Mouse (Mus musculus): ENCODE measurements around the gene Srsf3.
"Not testable (repeated sequence)": the region's sequence is repeated elsewhere in the genome, so short reads cannot be mapped to it uniquely, and the experiment has no call there.

Srsf3 gene

DNA sequence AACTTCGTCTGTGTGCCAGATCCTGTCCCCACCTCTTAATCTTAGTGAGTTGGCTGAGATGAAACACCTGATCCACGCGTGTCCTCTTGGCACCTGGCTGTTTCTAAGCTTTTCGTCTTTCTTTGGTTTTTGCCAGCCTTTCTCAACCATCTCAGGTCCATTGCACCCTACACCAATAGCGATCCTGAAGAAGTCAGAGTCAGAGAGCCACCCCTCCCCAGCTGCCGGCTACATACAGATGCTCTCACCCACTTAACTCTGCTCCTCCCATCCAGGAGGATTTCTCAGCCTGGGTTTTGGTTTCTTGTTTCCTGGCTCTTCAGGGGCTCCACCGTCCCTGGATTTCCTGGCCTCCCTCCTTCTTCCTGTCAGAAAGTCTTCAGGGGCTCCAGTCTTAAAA, 13.0 kb upstream of the Srsf3 start:
- DNase-seq: no peak

DNA sequence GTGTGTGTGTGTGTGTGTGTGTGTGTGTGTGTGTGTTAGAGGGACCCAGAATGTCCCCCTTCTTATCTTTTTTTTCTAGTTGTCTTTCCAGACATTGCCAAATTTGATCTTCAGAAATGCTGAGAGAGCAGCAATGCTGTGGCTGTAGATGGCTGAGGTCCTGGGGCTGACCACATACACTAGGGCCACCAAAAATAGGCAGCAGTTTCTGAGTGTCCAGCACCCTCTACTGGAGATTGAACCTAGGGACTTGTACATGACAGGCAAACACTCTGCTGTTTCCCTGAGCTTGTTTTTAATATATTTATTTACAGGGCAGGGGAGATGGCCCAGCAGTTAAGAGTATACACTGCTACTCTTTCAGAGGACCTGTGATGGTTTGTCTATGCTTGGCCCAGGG, 12.0 kb upstream of the Srsf3 start:
- DNase-seq: peak; percentile 45

DNA sequence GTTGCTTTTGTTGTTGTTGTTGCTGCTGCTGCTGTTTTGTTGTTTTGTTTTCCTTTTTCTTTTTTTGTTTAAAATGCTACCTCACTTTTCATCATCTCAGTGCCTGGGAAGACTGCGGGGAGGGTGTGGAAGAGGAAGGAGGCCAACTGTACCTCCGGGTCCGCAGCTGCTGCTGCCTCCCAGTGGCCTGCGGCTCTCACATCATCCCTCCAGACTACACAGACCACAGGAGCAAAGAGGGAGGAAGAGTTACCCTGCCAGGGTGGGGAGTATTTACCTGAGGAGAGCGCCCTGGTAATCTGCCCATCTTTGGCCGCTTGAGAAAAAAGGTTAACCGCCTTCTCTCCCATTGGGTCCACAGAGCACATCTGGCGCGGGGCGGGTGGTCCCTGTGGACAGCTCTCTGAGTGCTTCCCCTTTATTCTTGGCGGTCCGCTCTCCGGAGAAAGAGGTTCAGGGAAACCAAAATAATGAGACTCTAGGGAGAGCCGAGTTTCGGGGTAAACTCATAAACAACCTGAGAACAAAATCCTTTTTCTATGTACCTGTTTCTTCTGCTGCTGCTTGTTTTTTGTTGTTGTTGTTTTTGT, 10.1 kb upstream of the Srsf3 start:
- DNase-seq: peak; percentile 60

DNA sequence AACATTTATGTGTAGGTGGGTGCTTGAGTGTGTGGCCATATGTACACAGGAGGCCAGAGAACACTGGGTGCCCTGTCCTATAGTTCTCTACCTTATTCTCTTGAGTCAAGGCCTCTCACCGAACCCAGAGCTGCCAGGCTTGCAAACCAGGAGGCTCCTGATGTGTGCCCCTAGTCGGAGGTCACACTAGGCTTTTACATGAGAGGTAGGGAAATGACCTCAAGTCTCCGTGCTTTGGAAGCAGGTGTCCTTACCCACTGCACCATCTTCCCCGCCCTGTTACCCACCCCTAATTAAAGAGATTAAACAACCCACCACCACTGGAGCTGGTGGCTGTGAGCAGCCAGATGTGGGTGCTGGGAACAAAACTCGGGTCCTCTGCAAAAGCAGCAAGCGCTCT, 9.1 kb upstream of the Srsf3 start:
- DNase-seq: no peak

DNA sequence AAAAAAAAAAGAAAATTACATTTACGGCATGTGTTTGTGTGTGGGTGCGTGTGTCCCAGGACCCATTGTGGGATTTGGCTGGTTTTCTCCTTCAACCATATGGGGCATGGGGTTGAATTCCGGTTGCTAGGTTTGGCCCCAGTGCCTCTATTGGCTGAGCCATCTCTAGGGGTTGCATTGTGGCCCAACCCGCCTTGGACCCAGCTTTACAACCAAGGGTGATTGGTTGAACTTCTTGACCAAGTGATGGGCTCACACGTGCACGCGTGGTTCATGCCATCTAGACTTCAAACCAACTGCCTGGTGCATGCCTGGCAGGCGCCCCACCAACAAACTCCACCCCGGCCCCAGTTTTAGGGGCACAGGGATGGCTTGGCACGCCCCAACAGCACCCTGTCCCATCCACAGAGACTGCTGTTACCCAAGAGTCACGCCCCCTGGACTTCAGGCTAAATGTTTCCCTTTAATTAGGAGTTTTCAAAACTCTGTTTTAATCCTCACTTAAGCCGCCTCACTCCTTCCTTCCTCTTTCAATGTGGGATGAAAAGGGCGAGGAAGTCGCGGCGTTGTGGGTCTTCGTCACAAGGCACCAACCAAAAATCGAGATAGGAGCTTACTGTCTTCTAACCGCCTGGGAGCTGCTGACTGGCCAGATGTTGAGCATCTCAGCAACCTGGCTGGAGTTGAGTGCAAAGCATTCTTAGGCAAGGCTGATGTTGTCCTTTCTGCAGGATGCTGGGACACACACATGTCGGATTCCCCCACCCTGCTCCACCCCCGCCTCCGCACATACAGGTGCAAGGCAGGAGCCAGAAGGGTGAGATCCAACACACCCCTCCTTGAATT, 8.2 kb upstream of the Srsf3 start:
- DNase-seq: no peak

DNA sequence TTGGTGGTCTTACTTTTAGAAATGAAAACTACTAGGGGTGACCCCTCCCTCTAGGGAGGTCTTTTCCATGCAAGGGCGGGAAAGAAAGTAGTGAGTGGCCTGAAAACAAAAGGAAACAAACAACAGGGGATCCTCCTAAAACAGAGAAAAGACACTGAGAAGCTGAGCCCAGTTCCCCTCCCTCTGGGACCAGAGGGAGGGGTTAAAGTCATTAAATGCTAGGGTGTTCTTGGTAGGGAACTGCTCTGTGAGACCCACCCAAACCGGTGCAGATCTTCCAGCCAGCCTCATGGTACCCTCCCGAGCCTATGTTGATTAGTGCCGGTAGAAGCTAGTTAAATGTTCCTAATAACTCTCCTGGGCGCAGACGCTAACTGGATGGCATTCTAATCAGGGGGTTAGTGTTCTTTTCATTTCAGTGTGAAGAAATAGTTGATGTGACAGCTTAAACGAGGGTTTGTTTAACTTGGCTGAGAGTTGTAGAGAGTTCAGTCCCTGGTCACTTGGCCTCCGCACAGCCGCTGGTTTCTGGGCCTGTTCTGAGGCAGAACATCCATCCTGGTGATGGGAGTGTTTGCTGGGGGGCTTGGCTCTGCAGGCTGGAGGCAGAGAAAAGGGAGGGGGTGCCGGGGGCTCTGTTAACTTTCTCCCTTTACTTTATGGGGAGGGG, 7.4 kb upstream of the Srsf3 start:
- no peak for DNase-seq

DNA sequence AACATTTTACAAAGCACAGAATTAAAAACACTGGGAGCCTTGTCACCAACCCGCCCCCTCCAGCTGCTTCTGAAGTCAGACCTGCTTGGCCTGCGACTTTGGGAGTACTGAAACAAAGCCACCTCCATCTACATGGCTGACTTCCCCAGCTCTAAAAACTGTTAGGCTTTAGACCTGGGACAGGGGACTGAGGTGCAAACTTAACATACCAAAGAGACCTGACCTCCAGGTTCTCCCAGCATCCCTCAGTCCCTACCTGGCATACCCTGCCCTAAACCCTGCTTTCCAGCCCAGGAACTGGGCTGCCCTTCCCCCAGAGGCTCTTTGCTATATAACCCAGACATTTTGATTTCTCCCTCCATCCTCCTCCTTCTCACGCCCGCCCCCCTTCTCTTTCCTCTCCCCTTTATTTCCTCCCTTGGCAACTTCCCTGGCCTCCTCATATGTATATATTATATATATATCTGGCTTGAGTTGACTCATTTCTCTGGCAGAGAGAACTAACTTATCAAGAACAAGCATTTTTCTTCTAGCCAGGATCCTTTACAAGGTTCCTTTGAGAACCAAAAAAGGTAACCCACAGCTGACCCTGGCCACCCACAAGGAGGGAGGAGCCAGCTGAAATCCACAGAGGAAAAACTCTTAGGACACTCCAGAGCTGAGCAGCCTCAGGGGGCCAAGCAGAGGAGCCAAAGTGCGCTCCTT, 5.6 kb upstream of the Srsf3 start:
- no peak for DNase-seq

DNA sequence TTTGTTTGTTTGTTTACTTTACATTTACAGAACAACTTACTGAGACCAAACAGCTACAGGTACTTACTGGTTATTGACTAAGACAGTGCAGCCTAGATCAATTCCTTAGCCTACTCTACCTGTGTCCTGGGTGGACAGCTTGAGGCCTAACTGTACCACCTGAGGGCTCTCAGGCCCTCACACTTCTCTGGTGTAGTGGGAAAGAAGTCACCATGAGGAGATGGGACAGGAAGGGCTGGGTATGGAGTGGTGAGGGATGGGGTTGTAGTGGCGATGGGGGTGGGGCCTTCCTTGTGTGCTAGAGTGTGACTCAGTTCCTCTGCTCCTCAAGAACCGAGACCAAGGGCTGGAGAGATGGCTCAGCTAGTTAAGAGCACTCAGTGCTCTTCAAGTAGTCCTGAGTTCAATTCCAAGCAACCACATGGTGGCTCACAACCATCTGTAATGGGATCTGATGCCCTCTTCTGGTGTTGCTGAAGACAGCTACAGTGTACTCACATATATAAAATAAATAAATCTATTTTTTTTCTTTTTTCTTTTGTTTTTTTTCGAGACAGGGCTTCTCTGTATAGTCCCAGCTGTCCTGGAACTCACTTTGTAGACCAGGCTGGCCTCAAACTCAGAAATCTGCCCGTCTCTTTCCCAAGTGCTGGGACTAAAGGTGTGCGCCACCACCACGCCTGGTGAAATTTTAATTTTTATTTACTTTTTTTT, 1.9 kb upstream of the Srsf3 start:
- no peak for DNase-seq

DNA sequence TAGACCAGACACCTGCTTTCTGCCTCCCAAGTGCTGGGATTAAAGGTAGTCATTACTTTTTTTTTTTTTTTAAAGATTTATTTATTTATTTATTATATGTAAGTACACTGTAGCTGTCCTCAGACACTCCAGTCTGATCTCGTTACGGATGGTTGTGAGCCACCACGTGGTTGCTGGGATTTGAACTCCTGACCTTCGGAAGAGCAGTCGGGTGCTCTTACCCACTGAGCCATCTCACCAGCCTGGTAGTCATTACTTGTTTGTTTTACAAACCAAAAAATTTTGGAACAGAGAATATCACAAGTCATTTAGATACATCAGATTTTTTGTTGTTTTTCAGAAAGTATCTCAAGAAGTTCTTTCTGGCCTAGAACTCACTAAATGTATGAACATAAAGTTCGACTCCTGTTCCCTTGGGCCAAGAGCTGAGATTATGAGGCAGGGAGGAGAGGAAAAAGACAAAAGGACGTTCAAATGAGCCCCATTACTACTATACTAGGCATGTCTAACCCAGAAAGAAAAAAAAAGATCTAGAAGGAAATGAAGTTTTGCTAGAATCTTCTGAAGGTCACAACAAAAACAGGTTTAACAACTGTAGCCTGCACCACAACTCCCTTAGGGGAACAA, 1.2 kb upstream of the Srsf3 start:
- not testable (repeated sequence) for DNase-seq

DNA sequence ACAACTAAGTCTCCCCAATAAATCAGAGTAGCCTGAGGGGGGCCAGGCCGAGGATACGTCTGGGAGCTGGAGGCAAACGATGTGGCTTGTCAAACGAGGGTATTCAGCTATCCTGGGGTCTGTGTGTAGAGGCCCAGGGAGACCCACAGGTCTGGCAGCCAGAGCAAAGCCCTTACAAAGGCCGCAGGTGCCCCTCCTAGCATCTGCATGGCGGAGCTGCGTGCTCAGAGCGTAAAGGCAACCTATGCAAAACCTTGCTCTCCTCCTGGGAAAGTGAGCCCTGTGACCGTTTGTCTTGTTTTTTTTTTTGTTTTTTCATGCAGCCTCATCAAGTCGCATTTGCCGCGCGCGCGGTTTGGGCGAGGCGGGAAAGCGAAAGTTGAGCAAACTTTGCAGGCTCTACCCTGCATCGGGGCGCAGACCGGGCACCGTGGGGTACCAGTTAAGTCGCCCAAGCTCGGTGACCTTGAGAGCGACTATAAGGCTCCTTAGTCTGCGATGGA, 606 bp upstream of the Srsf3 start:
- no peak for DNase-seq

DNA sequence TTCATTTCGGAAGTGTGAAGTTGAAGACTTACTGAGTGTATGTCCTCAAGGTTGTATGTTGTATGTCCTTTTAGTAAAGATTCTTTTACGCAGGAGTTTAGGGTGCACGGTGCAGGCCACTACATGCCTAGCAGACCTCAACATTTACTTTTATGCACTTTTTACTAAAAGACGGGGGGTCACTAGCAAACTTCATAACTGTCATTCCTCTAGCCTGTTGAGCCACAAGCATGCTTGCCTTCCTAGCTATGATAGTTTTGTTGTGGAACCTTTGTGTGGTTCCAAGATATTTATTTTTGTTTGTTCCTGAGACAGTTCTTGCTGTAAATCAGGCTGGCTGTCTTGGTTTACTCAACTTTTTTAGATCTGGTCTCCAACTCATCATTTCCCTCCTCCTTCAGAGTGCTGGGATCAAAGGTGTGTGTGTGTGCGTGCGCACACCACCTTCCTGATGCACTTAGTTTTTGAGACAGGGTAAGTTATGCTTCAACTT, 1.2 kb downstream of the Srsf3 start:
- no peak for DNase-seq

DNA sequence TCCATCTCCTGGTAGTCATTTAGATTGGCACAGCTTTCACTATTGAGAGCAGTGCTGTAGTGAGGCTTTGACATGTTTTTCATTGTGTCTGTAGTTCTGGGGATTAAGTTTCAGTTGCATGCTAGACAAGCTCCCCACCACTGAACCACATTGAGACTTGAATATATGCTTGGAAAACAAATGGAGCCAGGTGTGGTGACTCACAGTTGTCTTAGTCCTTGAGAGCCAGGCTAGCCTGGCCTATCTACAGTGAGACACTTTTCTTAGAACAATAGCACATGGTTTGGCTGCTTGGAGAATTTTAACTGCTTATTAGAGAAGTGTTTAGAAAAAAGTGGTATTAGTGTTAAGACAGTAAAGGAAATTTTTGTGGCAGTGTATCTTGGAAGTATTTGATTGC, 1.8 kb downstream of the Srsf3 start:
- DNase-seq: no peak

DNA sequence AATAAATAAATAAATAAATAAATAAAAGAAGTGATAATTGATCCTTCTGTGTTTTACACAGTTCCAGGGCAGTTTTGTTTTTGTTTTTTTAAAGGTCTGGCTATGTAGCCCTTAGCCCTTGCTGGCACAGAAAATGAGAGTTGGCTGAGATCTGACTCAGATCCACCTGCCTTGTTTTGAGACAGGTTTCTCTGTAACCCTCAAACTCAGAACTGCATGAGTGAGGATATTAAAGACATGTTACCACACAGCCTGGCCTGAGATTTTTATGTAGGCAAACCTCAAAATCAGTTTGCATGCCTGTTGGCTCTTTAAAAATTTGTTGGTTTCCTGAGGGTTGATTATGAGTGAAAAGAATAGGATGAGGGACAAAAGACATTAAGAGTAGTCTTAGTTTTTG, 3.1 kb downstream of the Srsf3 start:
- DNase-seq: no peak

DNA sequence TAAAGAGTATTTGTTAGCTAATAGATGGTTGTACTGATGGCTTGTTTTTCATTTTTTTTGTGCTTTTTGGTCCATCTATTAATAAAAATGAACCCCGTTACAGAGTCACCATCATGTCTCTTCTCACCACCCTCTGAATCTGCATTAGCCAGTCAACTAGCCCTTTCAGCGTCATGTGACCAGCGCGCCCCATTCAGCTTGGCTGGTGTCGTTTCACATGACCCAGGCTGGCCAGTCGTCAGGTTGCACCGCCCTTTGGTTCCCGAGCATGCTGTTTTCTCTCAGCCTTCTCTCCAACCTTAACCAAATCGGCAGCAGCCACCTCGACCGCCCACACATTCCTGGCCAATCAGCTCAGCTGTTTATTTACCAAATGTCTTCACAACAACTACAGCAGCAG, 6.9 kb downstream of the Srsf3 start:
- DNase-seq: no peak

DNA sequence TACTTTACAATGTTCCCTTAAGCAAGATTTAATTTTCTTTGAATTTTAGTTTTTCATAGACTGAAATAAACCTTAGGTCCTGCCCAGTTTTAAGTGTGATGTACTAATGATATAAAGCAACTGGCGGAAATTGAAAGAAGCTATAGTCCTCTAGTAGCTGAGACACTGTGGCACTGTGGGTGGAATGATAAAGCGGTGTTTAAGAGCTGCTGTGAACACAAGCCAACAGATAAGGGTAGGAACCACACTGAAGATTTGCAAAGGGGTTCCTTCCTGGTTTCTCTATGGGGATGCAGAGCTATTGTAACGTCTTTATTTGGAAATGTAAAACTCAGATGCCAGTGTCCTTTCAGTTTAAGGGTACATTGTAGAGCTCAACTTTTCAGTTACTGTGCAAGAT, 9.2 kb downstream of the Srsf3 start:
- DNase-seq: not testable (repeated sequence)

DNA sequence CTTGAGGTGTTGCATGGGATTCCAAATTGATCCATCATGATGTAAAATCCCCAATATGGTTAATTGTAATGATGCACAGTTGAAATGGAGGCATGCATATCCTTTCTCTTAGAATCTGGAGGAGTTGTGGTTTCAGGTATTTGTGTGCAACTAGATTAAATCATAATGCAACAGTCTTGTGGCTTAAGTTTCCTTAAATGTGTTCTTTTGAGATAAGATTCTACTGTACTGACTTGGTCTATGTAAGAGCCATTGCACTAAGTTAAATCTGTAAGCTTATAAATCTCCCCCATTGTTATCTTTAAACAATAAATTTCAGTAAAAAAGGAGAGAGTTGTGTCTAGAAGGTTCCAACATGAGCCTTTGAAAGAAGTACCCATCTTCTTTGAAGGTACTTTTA, 10.1 kb downstream of the Srsf3 start:
- DNase-seq: no peak

DNA sequence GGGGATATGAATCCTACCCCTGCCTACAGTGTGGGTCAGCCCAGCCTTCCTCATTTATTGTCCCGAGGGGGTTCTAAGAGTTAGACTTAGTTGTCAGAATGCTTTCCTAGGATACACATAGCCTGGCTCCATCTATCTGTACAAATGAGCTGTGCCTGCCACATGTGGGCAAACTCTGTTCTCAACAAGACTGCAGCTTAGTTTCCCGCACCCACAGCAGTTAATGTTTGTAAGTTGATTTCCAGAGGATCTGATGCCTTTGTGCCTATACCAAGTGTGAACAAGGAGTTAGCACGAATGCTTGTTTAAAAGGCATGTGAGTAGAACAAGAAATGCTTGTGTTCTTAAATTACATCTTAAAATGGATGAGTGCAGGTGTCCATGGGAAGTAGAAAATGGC, 11.2 kb downstream of the Srsf3 start:
- DNase-seq: no peak

DNA sequence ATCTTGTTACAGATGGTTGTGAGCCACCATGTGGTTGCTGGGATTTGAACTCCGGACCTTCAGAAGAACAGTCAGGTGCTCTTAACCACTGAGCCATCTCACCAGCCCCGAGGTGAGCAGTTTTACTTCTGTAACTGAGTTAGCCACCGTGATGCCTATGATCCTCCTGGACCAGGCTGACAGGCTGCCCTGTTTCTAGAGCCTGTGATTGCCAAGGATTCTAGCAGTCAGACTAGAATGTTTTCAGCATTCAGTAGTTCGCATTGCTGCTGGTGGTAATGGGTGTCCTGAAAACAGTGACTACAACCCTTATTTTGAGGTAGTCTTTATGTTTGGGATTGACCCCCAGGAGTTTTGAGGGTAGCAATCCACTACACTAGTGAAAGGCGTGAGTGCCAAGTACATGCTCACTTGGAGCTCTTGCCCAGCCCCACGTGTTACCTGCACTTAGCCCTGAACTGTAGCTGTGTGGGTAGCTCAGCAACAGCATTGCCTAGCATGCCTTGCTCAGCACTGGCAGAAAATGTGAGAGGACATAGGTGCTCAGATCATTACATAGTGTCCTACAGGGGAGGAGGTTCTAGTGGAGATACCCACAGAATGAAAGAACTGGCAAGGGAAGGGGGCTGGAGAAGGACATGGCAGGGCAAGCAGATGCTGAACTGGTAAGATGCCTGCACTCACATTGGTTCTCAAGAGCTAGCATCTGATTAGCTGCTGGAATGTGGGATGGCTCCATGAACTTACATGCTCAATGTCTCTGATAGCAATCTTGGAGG, 11.9 kb downstream of the Srsf3 start:
- DNase-seq: no peak

DNA sequence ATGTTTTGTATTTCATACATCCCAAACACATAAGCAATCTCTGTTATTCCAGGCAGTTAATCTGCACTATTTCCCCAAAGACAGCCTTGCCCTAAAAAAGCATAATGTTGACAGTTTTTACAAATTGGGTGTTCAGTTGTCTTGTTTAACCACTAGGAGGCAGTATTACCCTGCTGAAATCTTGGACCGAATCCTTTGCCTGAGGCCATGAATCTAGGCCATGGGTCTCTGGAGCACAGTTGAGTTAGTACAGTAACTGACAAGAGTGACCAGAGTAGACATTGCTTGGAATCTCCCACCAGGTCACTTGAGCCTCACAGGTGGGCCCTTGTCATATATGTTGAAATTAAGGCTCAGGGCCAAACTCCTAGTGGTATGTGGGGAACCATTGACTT, 12.5 kb downstream of the Srsf3 start:
- DNase-seq: peak; percentile 86

DNA sequence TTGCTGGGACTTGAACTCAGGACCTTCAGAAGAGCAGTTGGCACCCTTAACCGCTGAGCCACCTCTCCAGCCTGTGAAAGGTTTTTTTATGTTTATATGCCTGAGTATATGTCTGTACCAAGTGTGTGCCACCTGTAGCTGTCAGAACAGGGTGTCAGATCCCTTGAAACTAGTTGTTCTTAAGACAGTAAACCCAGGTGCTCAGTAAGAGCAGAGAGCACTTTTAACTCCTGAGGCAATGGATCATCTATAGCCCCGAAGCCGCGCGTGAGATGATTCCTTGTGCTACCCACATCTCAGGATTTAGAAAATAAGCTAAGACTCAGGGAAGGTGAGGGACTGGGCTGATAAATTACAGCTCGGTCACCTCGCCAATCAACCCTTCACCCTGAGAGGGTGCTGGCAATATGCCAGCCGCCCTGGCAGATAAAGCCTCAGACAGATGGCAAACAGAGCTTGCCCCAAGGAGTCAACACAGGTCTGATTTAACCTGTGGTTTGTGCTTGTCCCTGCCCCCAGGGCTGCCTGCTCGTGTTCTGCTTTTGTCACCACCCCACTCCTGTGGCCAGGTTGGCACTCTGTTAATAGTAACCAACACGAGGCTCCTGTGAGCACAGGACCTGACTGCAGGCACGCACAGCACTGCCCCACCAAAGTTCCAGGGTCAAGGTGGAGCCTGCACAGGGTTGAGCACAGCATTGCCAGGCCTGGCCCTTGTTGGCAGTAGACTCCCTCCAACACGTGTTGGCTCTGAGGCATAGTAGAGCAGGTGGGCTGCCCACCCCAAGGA, 13.5 kb downstream of the Srsf3 start:
- peak; percentile 72 for DNase-seq

All from retina, postnatal 1 day (tissue).